Mouse (Mus musculus): ENCODE data around the gene Caskin2. TPM values are rescaled to one million over a fixed set of nuclear protein-coding genes. Genes with fewer than 3 reads are reported as not detected.

Caskin2 gene
- polyA plus RNA-seq, 2 experiments: 17.3 to 34.6 TPM

- no peak for ATAC-seq (ENCODE audit: low FRiP score, low read depth)
- H3K4me3 ChIP-seq (replicated peaks; ENCODE audit: low read length): peak overlapping the region; percentile 92
- H3K4me2 ChIP-seq (replicated peaks; ENCODE audit: low read depth, low read length, severe bottlenecking): peak overlapping the region; percentile 97
- peak overlapping the region; percentile 48 for H3K27ac ChIP-seq (replicated peaks; ENCODE audit: low read depth, low read length)
- H3K27me3 ChIP-seq (ENCODE audit: control insufficient read depth, insufficient read depth, low read length): no peaks in the 10 kb centered on the region
- 78% methylated on average over 14 of the region's 14 CpGs for WGBS
- peaks cover 54% of the 10 kb centered on the region for H3K4me1 ChIP-seq (ENCODE audit: control insufficient read depth, insufficient read depth, low read length)
- peak; percentile 37 for DNase-seq (ENCODE audit: low spot score)
- H3K9me3 ChIP-seq (ENCODE audit: control insufficient read depth, low read length): no peaks in the 10 kb centered on the region
- TF ChIP-seq POLR2A (IDR thresholded peaks at IDR 0.05; ENCODE audit: borderline replicate concordance, extremely low read depth, insufficient read depth, insufficient read length): no peak
- H3K9ac ChIP-seq (ENCODE audit: low read depth, low read length, severe bottlenecking): peak overlapping the region; percentile 1; the same call in 1 of the 2 replicates
- H3K36me3 ChIP-seq (ENCODE audit: control insufficient read depth, insufficient read depth, low read length): peaks cover 46% of the 10 kb centered on the region
Measured at GRCm38 (mm10) chr11:115810377-115810776, 3.1 kb downstream of the Caskin2 start.

- Histone ChIP-seq H3K4me3 (replicated peaks; ENCODE audit: low read length) (peak overlapping the region; percentile 14), H3K27me3 (ENCODE audit: control insufficient read depth, insufficient read depth, low read length) (no peaks in the 10 kb centered on the region), H3K4me1 (ENCODE audit: control insufficient read depth, insufficient read depth, low read length) (peaks cover 50% of the 10 kb centered on the region), H3K9ac (ENCODE audit: low read depth, low read length, severe bottlenecking) (0 out of 2 replicates have a peak overlapping the region, but pooled peaks have one; percentile 36), H3K27ac (replicated peaks; ENCODE audit: low read depth, low read length) (peak overlapping the region; percentile 48), H3K36me3 (ENCODE audit: control insufficient read depth, insufficient read depth, low read length) (peaks cover 56% of the 10 kb centered on the region), H3K4me2 (replicated peaks; ENCODE audit: low read depth, low read length, severe bottlenecking) (peak overlapping the region; percentile 97), H3K9me3 (ENCODE audit: control insufficient read depth, low read length) (no peaks in the 10 kb centered on the region)
- no peak for ATAC-seq (ENCODE audit: low FRiP score, low read depth)
- TF ChIP-seq POLR2A (IDR thresholded peaks at IDR 0.05; ENCODE audit: borderline replicate concordance, extremely low read depth, insufficient read depth, insufficient read length): no peak
- WGBS: 76% methylated on average over 8 of the region's 8 CpGs
- DNase-seq (ENCODE audit: low spot score): no peak
Measured at GRCm38 (mm10) chr11:115809311-115809781, 4.1 kb downstream of the Caskin2 start.

GRCm38 (mm10) chr11:115808696-115809310 is 4.6 kb downstream of the Caskin2 start:
- TF ChIP-seq POLR2A (IDR thresholded peaks at IDR 0.05; ENCODE audit: borderline replicate concordance, extremely low read depth, insufficient read depth, insufficient read length): no peak
- peaks cover 59% of the 10 kb centered on the region for H3K36me3 ChIP-seq (ENCODE audit: control insufficient read depth, insufficient read depth, low read length)
- DNase-seq (ENCODE audit: low spot score) (peak; percentile 76), ATAC-seq (ENCODE audit: low FRiP score, low read depth) (no peak)
- H3K4me2 ChIP-seq (replicated peaks; ENCODE audit: low read depth, low read length, severe bottlenecking): peak overlapping the region; percentile 97
- H3K27me3 ChIP-seq (ENCODE audit: control insufficient read depth, insufficient read depth, low read length): no peaks in the 10 kb centered on the region
- peaks cover 46% of the 10 kb centered on the region for H3K4me1 ChIP-seq (ENCODE audit: control insufficient read depth, insufficient read depth, low read length)
- peak overlapping the region; percentile 36 for H3K9ac ChIP-seq (ENCODE audit: low read depth, low read length, severe bottlenecking)
- WGBS: 22% methylated on average over 10 of the region's 10 CpGs
- peak overlapping the region; percentile 48 for H3K27ac ChIP-seq (replicated peaks; ENCODE audit: low read depth, low read length)
- H3K4me3 ChIP-seq (replicated peaks; ENCODE audit: low read length): peak overlapping the region; percentile 14
- H3K9me3 ChIP-seq (ENCODE audit: control insufficient read depth, low read length): no peaks in the 10 kb centered on the region

- no peak for DNase-seq (ENCODE audit: low spot score)
- Histone ChIP-seq H3K27me3 (ENCODE audit: control insufficient read depth, insufficient read depth, low read length) (no peaks in the 10 kb centered on the region), H3K4me3 (replicated peaks; ENCODE audit: low read length) (no peak overlapping the region), H3K4me2 (replicated peaks; ENCODE audit: low read depth, low read length, severe bottlenecking) (no peak overlapping the region; the same call in 1 of the 2 replicates), H3K9me3 (ENCODE audit: control insufficient read depth, low read length) (no peaks in the 10 kb centered on the region), H3K9ac (ENCODE audit: low read depth, low read length, severe bottlenecking) (no peak overlapping the region), H3K27ac (replicated peaks; ENCODE audit: low read depth, low read length) (peak overlapping the region; percentile 38; the same call in 1 of the 2 replicates), H3K4me1 (ENCODE audit: control insufficient read depth, insufficient read depth, low read length) (peaks cover 46% of the 10 kb centered on the region), H3K36me3 (ENCODE audit: control insufficient read depth, insufficient read depth, low read length) (peaks cover 67% of the 10 kb centered on the region)
- TF ChIP-seq POLR2A (IDR thresholded peaks at IDR 0.05; ENCODE audit: borderline replicate concordance, extremely low read depth, insufficient read depth, insufficient read length): no peak
- ATAC-seq (ENCODE audit: low FRiP score, low read depth): no peak
- 70% methylated on average over 11 of the region's 11 CpGs for WGBS
Measured at GRCm38 (mm10) chr11:115807971-115808370, 5.5 kb downstream of the Caskin2 start.

GRCm38 (mm10) chr11:115807306-115807705 is 6.1 kb downstream of the Caskin2 start:
- no peak overlapping the region for H3K4me3 ChIP-seq (replicated peaks; ENCODE audit: low read length)
- 73% methylated on average over 6 of the region's 6 CpGs for WGBS
- H3K4me2 ChIP-seq (replicated peaks; ENCODE audit: low read depth, low read length, severe bottlenecking): no peak overlapping the region
- no peaks in the 10 kb centered on the region for H3K9me3 ChIP-seq (ENCODE audit: control insufficient read depth, low read length)
- H3K27ac ChIP-seq (replicated peaks; ENCODE audit: low read depth, low read length): no peak overlapping the region
- H3K36me3 ChIP-seq (ENCODE audit: control insufficient read depth, insufficient read depth, low read length): peaks cover 74% of the 10 kb centered on the region
- no peak for TF ChIP-seq POLR2A (IDR thresholded peaks at IDR 0.05; ENCODE audit: borderline replicate concordance, extremely low read depth, insufficient read depth, insufficient read length)
- DNase-seq (ENCODE audit: low spot score) (no peak), ATAC-seq (ENCODE audit: low FRiP score, low read depth) (no peak)
- H3K9ac ChIP-seq (ENCODE audit: low read depth, low read length, severe bottlenecking): no peak overlapping the region
- H3K27me3 ChIP-seq (ENCODE audit: control insufficient read depth, insufficient read depth, low read length): no peaks in the 10 kb centered on the region
- peaks cover 41% of the 10 kb centered on the region for H3K4me1 ChIP-seq (ENCODE audit: control insufficient read depth, insufficient read depth, low read length)
